Mouse (Mus musculus) lung, embryonic 14.5 days (tissue): ENCODE data around the gene Ptbp3. TPM values are rescaled to one million over a fixed set of nuclear protein-coding genes. Genes with fewer than 3 reads are reported as not detected.

Experiments used
- ATAC-seq: fragments of 200-750 bp; cut with Nextera tagmentation; 2 replicates; pipeline ENCODE4 v1.8.0; 2017; ENCODE audit warnings: mild to moderate bottlenecking, moderate TSS enrichment, moderate library complexity; ENCODE audit not compliant: insufficient read depth
- DNase-seq: peaks from one replicate; pipeline ENCODE4 v3.0.0-alpha.2; 2015
- H3K27ac ChIP-seq: fragments of 300-500 bp; sonication (generic); 2 replicates; pipeline ENCODE4 v1.5.1; 2014; ENCODE audit warnings: low read depth, mild to moderate bottlenecking, moderate library complexity
- H3K27me3 ChIP-seq: fragments of 300-500 bp; sonication (generic); 2 replicates; pipeline ENCODE4 v1.6.1; 2014; ENCODE audit warnings: low read length, control low read depth; ENCODE audit not compliant: insufficient read depth
- H3K36me3 ChIP-seq: fragments of 300-500 bp; sonication (generic); 2 replicates; pipeline ENCODE4 v1.6.1; 2014; ENCODE audit warnings: control low read depth; ENCODE audit not compliant: insufficient read depth
- H3K4me1 ChIP-seq: fragments of 300-500 bp; sonication (generic); 2 replicates; pipeline ENCODE4 v1.6.1; 2014; ENCODE audit warnings: antibody characterized with exemption, control low read depth; ENCODE audit not compliant: insufficient read depth
- H3K4me2 ChIP-seq: fragments of 300-500 bp; sonication (generic); 2 replicates; pipeline ENCODE4 v1.6.1; 2014; ENCODE audit warnings: mild to moderate bottlenecking
- H3K4me3 ChIP-seq: fragments of 300-500 bp; sonication (generic); 2 replicates; pipeline ENCODE4 v1.5.1; 2014; ENCODE audit warnings: low read depth, low read length
- H3K9ac ChIP-seq: fragments of 300-500 bp; sonication (generic); 2 replicates; pipeline ENCODE4 v1.6.1; 2014
- H3K9me3 ChIP-seq: fragments of 300-500 bp; sonication (generic); 2 replicates; pipeline ENCODE4 v1.6.1; 2016; ENCODE audit warnings: low read depth, low read length, control low read depth
- CTCF ChIP-seq: IDR thresholded peaks from 2 replicates; pipeline ENCODE4 v1.5.1; 2016; ENCODE audit warnings: antibody characterized with exemption, low read depth
- WGBS: fragments of 180-500 bp; shearing (Covaris S2); extraction: QIAGEN DNeasy Blood & Tissue Kit; methylation state at CpG from one replicate; pipeline ENCODE4 v1.1.7; 2014; 5-methylcytosine and 5-hydroxymethylcytosine counted together
- polyA plus RNA-seq: library from polyadenylated mRNA; unstranded; fragments of >200 nt; fragmentation: Nextera tagmentation; extraction: Ambion mirVana; gene quantifications from 2 replicates; pipeline ENCODE4 v1.2.1, GENCODE M21; 2014

Gene Ptbp3
- polyA plus RNA-seq, 1 experiment from 2014 or later = 69.6 TPM

DNA sequence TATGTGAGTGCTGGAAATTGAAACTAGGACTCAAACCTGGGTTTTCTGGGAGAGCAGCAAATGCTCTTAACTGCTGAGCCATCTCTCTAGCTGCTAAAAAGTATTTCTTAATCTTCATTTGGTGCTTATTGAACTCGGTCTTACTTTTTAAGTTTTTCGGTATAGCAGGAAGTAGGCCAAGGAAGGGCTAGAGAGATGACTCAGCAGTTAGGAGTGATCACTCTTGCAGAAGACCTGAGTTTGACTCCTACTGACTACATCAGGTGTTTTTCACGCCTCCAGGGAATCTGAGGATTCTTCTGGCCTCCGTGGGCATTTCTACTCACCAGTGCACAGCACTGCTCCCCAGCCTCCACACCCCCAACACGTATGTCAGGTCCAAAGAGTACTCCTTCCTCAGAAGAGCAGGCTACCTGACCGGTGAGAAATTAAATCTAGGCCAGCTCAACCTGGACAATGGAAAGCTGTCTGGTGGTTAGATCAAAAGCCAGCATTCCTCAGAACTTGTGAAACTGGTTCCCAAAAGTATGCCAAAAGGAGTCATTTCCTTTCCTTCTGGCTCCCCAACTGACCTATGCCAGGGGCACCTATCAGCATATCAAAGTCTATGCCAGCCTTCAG, 98.8 kb downstream of the Ptbp3 start:
- H3K27ac ChIP-seq = 0 out of 2 replicates have a peak overlapping the region, but pooled peaks have one; percentile 25
- ATAC-seq = peak; percentile 27; the same call in 1 of the 2 replicates
- peak; percentile 64 for DNase-seq

DNA sequence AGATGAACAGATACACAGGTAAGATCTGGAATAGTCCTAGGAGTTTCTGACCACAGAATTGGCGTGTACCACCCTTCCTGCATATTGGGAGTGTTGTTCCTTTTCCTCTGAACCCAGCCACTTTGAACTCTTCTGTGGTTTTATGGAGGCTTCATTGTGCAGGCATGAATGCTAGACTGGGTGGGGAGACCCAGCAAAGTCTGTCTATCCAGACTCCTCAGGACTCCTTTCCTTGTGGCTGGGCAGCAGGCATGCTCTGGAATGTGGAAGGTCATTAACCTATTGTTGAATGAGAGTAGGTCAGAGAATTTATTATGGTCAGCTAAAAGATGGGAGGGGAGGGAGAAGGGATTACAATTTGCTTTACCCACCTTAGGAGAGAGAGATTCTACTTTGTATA, 101.9 kb downstream of the Ptbp3 start:
- H3K4me1 ChIP-seq = no peaks in the 10 kb centered on the region
- peak; percentile 28; the same call in 1 of the 2 replicates for ATAC-seq
- no peaks in the 10 kb centered on the region for H3K9me3 ChIP-seq
- no peak for TF ChIP-seq CTCF
- 81% methylated on average over 1 of the region's 1 CpGs for WGBS
- DNase-seq = no peak
- H3K9ac ChIP-seq = no peak overlapping the region
- H3K27ac ChIP-seq = 0 out of 2 replicates have a peak overlapping the region, but pooled peaks have one; percentile 3
- no peak overlapping the region for H3K4me2 ChIP-seq
- no peaks in the 10 kb centered on the region for H3K36me3 ChIP-seq
- H3K27me3 ChIP-seq = no peaks in the 10 kb centered on the region
- H3K4me3 ChIP-seq = no peak overlapping the region

More for the DNA sequence above, 98.8 kb downstream of the Ptbp3 start:
- Histone ChIP-seq H3K9ac (no peak overlapping the region), H3K4me2 (no peak overlapping the region), H3K9me3 (no peaks in the 10 kb centered on the region), H3K4me3 (no peak overlapping the region), H3K27me3 (no peaks in the 10 kb centered on the region), H3K36me3 (no peaks in the 10 kb centered on the region), H3K4me1 (no peaks in the 10 kb centered on the region)
- TF ChIP-seq CTCF = no peak
- WGBS = 70% methylated on average over 6 of the region's 6 CpGs

DNA sequence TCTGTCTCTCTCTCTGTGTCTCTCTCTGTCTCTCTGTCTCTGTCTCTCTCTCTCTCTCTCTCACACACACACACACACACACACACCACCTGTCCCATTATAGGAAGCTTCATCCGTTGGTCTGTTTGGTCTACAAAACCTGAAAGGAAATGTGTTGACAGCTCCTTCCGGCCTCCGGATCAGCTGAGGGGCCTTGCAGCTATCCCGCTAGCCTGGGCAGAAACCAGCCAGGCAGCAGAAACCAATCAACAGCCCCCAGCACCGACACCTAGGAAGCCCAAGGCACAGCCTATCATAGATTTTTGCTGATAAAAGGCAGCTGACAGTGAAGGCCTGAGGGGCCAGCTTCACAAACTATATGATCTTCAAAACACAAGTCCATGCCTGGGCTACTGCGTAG, 103.6 kb downstream of the Ptbp3 start:
- H3K36me3 ChIP-seq = no peaks in the 10 kb centered on the region
- H3K27ac ChIP-seq = no peak overlapping the region
- no peaks in the 10 kb centered on the region for H3K9me3 ChIP-seq
- H3K4me2 ChIP-seq = no peak overlapping the region
- 34% methylated on average over 6 of the region's 6 CpGs for WGBS
- ATAC-seq (no peak), DNase-seq (peak; percentile 59)
- TF ChIP-seq CTCF = no peak
- no peak overlapping the region for H3K9ac ChIP-seq
- H3K27me3 ChIP-seq = no peaks in the 10 kb centered on the region
- H3K4me3 ChIP-seq = no peak overlapping the region
- H3K4me1 ChIP-seq = no peaks in the 10 kb centered on the region

DNA sequence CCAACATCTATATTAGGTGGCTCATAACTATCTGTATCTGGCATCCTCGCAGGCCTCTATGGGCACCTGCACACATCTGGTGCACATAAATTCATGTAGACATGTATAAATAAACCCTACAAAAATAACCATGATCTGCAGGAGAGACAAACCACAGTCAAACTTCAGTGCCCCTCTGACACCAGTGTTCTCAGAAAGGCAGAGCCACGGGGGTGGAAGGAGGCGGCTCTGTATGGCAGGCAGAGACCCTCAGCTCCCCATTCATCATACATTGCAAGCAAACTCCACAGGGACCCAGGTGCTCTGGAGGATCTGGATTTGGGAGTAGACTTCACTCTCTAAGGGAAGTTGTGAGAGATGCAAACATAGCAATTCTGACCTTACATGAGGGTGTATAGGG, 104.2 kb downstream of the Ptbp3 start:
- Histone ChIP-seq H3K4me2 (no peak overlapping the region), H3K9me3 (no peaks in the 10 kb centered on the region), H3K9ac (no peak overlapping the region), H3K36me3 (no peaks in the 10 kb centered on the region), H3K4me3 (no peak overlapping the region), H3K4me1 (no peaks in the 10 kb centered on the region), H3K27me3 (no peaks in the 10 kb centered on the region), H3K27ac (no peak overlapping the region)
- ATAC-seq (no peak), DNase-seq (no peak)
- TF ChIP-seq CTCF = no peak
- 52% methylated on average over 3 of the region's 3 CpGs for WGBS

DNA sequence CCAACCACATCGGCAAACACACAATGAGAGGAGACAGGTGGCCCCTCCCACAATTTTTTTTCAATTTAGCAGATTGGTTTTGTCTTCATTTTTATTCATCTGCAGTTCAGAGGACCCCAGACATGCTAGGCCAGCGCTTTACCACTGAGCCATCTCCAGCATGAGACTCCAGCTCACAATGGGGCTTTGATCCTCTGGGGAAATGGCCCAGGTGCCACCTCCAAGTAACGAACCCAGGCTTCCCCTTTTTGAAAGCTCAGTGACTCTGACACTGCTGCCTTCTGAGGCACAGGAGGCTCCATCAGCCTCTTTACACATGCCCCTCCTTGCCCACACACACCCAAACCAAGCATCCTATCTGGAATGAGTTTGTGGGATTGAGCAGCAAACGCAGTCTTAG, 105.1 kb downstream of the Ptbp3 start:
- WGBS = 59% methylated on average over 4 of the region's 4 CpGs

DNA sequence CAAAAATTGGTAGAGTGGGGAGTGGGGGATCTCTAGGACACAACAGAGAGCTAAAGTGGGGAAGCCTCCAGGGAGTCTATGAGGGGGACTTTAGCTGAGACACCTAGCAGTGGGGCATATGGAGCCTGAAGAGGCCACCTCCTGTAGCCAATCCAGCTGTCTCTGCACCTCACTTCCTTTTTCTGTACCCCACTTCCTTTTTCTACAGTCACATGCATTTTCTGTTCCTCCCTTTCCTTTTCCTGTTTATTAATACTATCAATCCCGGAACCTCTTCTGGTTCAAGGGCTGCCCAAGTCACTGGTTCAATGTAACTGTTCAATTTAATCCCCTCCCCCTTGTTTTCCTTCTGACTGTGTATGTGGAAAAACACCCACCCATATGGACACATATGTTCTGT, 107.9 kb downstream of the Ptbp3 start:
- 61% methylated on average over 1 of the region's 1 CpGs for WGBS
- DNase-seq = no peak
- no peak overlapping the region for H3K4me2 ChIP-seq
- no peaks in the 10 kb centered on the region; the same call in 1 of the 2 replicates for H3K9me3 ChIP-seq
- H3K9ac ChIP-seq = no peak overlapping the region
- H3K4me1 ChIP-seq = no peaks in the 10 kb centered on the region
- H3K4me3 ChIP-seq = no peak overlapping the region
- H3K36me3 ChIP-seq = no peaks in the 10 kb centered on the region
- ATAC-seq = no peak
- TF ChIP-seq CTCF = no peak
- no peak overlapping the region for H3K27ac ChIP-seq
- H3K27me3 ChIP-seq = no peaks in the 10 kb centered on the region

More for the DNA sequence above, 105.1 kb downstream of the Ptbp3 start:
- Histone ChIP-seq H3K9me3 (no peaks in the 10 kb centered on the region), H3K27me3 (no peaks in the 10 kb centered on the region), H3K4me1 (no peaks in the 10 kb centered on the region), H3K27ac (no peak overlapping the region), H3K36me3 (no peaks in the 10 kb centered on the region), H3K4me3 (no peak overlapping the region), H3K9ac (no peak overlapping the region), H3K4me2 (no peak overlapping the region)
- TF ChIP-seq CTCF = no peak
- ATAC-seq (no peak), DNase-seq (no peak)

DNA sequence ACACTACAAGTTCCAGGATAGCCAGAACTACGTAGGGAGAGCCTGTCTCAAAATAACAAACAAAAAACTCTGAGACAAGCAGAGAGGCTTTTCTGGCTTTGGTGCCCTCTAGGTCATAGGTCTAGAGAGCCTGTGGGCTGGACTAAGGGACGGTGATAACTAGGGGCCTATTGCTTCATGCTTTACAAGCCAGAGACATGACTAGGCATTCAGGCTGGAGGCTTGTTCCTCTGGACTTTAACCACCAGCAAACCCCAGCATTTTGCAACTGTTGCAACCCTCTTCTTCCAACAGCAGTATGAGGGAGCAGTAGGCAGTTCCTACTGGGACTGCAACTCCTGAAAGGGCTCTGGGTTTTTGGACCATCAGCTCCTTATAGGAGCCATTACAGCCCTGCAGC, 109.2 kb downstream of the Ptbp3 start:
- H3K4me3 ChIP-seq = no peak overlapping the region
- H3K4me2 ChIP-seq = no peak overlapping the region
- H3K9me3 ChIP-seq = no peaks in the 10 kb centered on the region; the same call in 1 of the 2 replicates
- H3K4me1 ChIP-seq = no peaks in the 10 kb centered on the region
- no peak overlapping the region for H3K9ac ChIP-seq
- no peak for DNase-seq
- no peaks in the 10 kb centered on the region for H3K27me3 ChIP-seq
- no peak overlapping the region for H3K27ac ChIP-seq
- 54% methylated on average over 2 of the region's 2 CpGs for WGBS
- no peak for ATAC-seq
- TF ChIP-seq CTCF = no peak
- H3K36me3 ChIP-seq = no peaks in the 10 kb centered on the region
